Mouse (Mus musculus) forebrain, postnatal 0 days (tissue): Measurements from ENCODE around the gene Ppp1r16b. TPM values are rescaled to one million over a fixed set of nuclear protein-coding genes. Genes with fewer than 3 reads are reported as not detected.

Source experiments
- ATAC-seq: fragments of 200-750 bp; cut with Nextera tagmentation; 2 replicates; pipeline ENCODE4 v1.8.0; 2017; ENCODE audit warnings: mild to moderate bottlenecking, moderate library complexity
- DNase-seq: peaks from one replicate; pipeline ENCODE4 v3.0.0-alpha.2; 2015
- H3K27ac ChIP-seq: fragments of 300-500 bp; sonication (generic); 2 replicates; pipeline ENCODE4 v1.5.1; 2014; ENCODE audit warnings: low read depth, mild to moderate bottlenecking, antibody characterized with exemption, low read length, moderate library complexity, mixed read lengths
- H3K27me3 ChIP-seq: fragments of 300-500 bp; sonication (generic); 2 replicates; pipeline ENCODE4 v1.6.1; 2014; ENCODE audit warnings: mild to moderate bottlenecking, low read length, mixed read lengths; ENCODE audit not compliant: insufficient read depth
- H3K36me3 ChIP-seq: fragments of 300-500 bp; sonication (generic); 2 replicates; pipeline ENCODE4 v1.6.1; 2014; ENCODE audit warnings: mild to moderate bottlenecking, moderate library complexity; ENCODE audit not compliant: insufficient read depth
- H3K4me1 ChIP-seq: fragments of 300-500 bp; sonication (generic); 2 replicates; pipeline ENCODE4 v1.6.1; 2014; ENCODE audit warnings: antibody characterized with exemption; ENCODE audit not compliant: insufficient read depth
- H3K4me2 ChIP-seq: fragments of 300-500 bp; sonication (generic); 2 replicates; pipeline ENCODE4 v1.6.1; 2014; ENCODE audit warnings: low read depth, mild to moderate bottlenecking, moderate library complexity
- H3K4me3 ChIP-seq: fragments of 300-500 bp; sonication (generic); 2 replicates; pipeline ENCODE4 v1.5.1; 2014; ENCODE audit warnings: low read depth, low read length, mixed read lengths
- H3K9ac ChIP-seq: fragments of 300-500 bp; sonication (generic); 2 replicates; pipeline ENCODE4 v1.6.1; 2014; ENCODE audit warnings: mild to moderate bottlenecking
- H3K9me3 ChIP-seq: fragments of 300-500 bp; sonication (generic); 2 replicates; pipeline ENCODE4 v1.6.1; 2016; ENCODE audit warnings: low read length
- CTCF ChIP-seq: sonication (generic); IDR thresholded peaks from 2 replicates; pipeline ENCODE4 v1.5.1; 2016; ENCODE audit warnings: antibody characterized with exemption, control low read depth, low read depth
- WGBS: fragments of 180-500 bp; shearing (Covaris S2); extraction: QIAGEN DNeasy Blood & Tissue Kit; methylation state at CpG from one replicate; pipeline ENCODE4 v1.1.7; 2014; 5-methylcytosine and 5-hydroxymethylcytosine counted together
- polyA plus RNA-seq: library from polyadenylated mRNA; unstranded; fragments of >200 nt; fragmentation: Nextera tagmentation; extraction: Ambion mirVana; gene quantifications from 2 replicates; pipeline ENCODE4 v1.2.1, GENCODE M21; 2015
- total RNA-seq: library from RNA; depleted of rRNA; stranded (reverse); fragments of >200 nt; gene quantifications from 2 replicates; pipeline ENCODE4 v1.2.3, GENCODE M21; 2014; rRNA removed

The Ppp1r16b gene
- total RNA-seq = 25.2 and 27.2 TPM in 2 replicates
- 23.1 and 28.4 TPM in 2 replicates for polyA plus RNA-seq

- Histone ChIP-seq H3K4me3 (no peak within 1 kb of the TSS), H3K4me1 (peaks cover 6% of the 10 kb centered on the region), H3K27me3 (no peaks in the 10 kb centered on the region), H3K27ac (peak within 1 kb of the TSS; percentile 90; the same call in 1 of the 2 replicates), H3K4me2 (no peak within 1 kb of the TSS), H3K9ac (no peak within 1 kb of the TSS), H3K36me3 (no peaks in the 10 kb centered on the region), H3K9me3 (no peaks in the 10 kb centered on the region)
- WGBS = 68% methylated on average over 4 of the region's 4 CpGs
- no peak for TF ChIP-seq CTCF
- ATAC-seq (no peak), DNase-seq (no peak)
These were observed at the start of gene Ppp1r16b for GRCm38 (mm10) chr2:158665098-158665497. TSS of gene Ppp1r16b (plus strand) at chr2:158665398.

GRCm38 (mm10) chr2:158615702-158616101, 49.5 kb upstream of the Ppp1r16b start:
- Histone ChIP-seq H3K4me2 (peak overlapping the region; percentile 55), H3K4me3 (peak overlapping the region; percentile 43), H3K9me3 (no peaks in the 10 kb centered on the region), H3K27ac (peak overlapping the region; percentile 62; the same call in 1 of the 2 replicates), H3K36me3 (no peaks in the 10 kb centered on the region), H3K4me1 (no peaks in the 10 kb centered on the region), H3K9ac (peak overlapping the region; percentile 41), H3K27me3 (peaks cover 21% of the 10 kb centered on the region)
- ATAC-seq (no peak), DNase-seq (peak; percentile 53)
- 3% methylated on average over 13 of the region's 13 CpGs for WGBS
- TF ChIP-seq CTCF = no peak

GRCm38 (mm10) chr2:158616296-158616695, 48.9 kb upstream of the Ppp1r16b start:
- peak; percentile 75 for DNase-seq
- peak overlapping the region; percentile 55 for H3K4me2 ChIP-seq
- H3K27ac ChIP-seq = peak overlapping the region; percentile 62
- peaks cover 20% of the 10 kb centered on the region for H3K27me3 ChIP-seq
- H3K4me1 ChIP-seq = no peaks in the 10 kb centered on the region
- ATAC-seq = peak; percentile 80
- TF ChIP-seq CTCF = no peak
- WGBS = 2% methylated on average over 12 of the region's 12 CpGs
- H3K9ac ChIP-seq = peak overlapping the region; percentile 41
- H3K36me3 ChIP-seq = no peaks in the 10 kb centered on the region
- no peaks in the 10 kb centered on the region for H3K9me3 ChIP-seq
- H3K4me3 ChIP-seq = peak overlapping the region; percentile 43

GRCm38 (mm10) chr2:158616790-158617189, 48.4 kb upstream of the Ppp1r16b start:
- Histone ChIP-seq H3K27ac (peak overlapping the region; percentile 62), H3K9me3 (no peaks in the 10 kb centered on the region), H3K36me3 (no peaks in the 10 kb centered on the region), H3K9ac (no peak overlapping the region), H3K4me1 (no peaks in the 10 kb centered on the region), H3K4me3 (peak overlapping the region; percentile 43), H3K27me3 (peaks cover 20% of the 10 kb centered on the region), H3K4me2 (peak overlapping the region; percentile 55)
- DNase-seq = no peak
- 7% methylated on average over 11 of the region's 11 CpGs for WGBS
- no peak for TF ChIP-seq CTCF
- peak; percentile 30; the same call in 1 of the 2 replicates for ATAC-seq

GRCm38 (mm10) chr2:158624718-158625222, 40.4 kb upstream of the Ppp1r16b start, which contains the start of gene Actr5:
TSS of gene Actr5 (plus strand) at chr2:158624888.
- Histone ChIP-seq H3K27me3 (no peaks in the 10 kb centered on the region), H3K27ac (peak within 1 kb of the TSS; percentile 74), H3K36me3 (peaks cover 13% of the 10 kb centered on the region; the same call in 1 of the 2 replicates), H3K9me3 (no peaks in the 10 kb centered on the region), H3K9ac (peak within 1 kb of the TSS; percentile 87), H3K4me3 (peak within 1 kb of the TSS; percentile 77), H3K4me2 (peak within 1 kb of the TSS; percentile 80), H3K4me1 (peaks cover 11% of the 10 kb centered on the region; the same call in 1 of the 2 replicates)
- ATAC-seq (peak; percentile 93), DNase-seq (peak; percentile 96)
- 5% methylated on average over 39 of the region's 39 CpGs for WGBS
- TF ChIP-seq CTCF = peak; percentile 27; the same call in 1 of the 2 replicates

GRCm38 (mm10) chr2:158625231-158625630, 40.0 kb upstream of the Ppp1r16b start:
- no peaks in the 10 kb centered on the region for H3K9me3 ChIP-seq
- H3K9ac ChIP-seq = peak overlapping the region; percentile 87
- no peak for TF ChIP-seq CTCF
- peaks cover 11% of the 10 kb centered on the region; the same call in 1 of the 2 replicates for H3K4me1 ChIP-seq
- H3K27me3 ChIP-seq = no peaks in the 10 kb centered on the region
- H3K36me3 ChIP-seq = peaks cover 17% of the 10 kb centered on the region; the same call in 1 of the 2 replicates
- peak overlapping the region; percentile 74 for H3K27ac ChIP-seq
- under 1% methylated on average over 44 of the region's 44 CpGs for WGBS
- H3K4me2 ChIP-seq = peak overlapping the region; percentile 80
- peak overlapping the region; percentile 77 for H3K4me3 ChIP-seq
- DNase-seq (no peak), ATAC-seq (peak; percentile 49)

- H3K4me3 ChIP-seq = peak overlapping the region; percentile 77
- 39% methylated on average over 8 of the region's 8 CpGs for WGBS
- no peaks in the 10 kb centered on the region for H3K9me3 ChIP-seq
- peak overlapping the region; percentile 80 for H3K4me2 ChIP-seq
- no peak for ATAC-seq
- H3K27me3 ChIP-seq = no peaks in the 10 kb centered on the region
- peak overlapping the region; percentile 87 for H3K9ac ChIP-seq
- no peak overlapping the region for H3K27ac ChIP-seq
- no peak for DNase-seq
- peaks cover 19% of the 10 kb centered on the region; the same call in 1 of the 2 replicates for H3K36me3 ChIP-seq
- TF ChIP-seq CTCF = no peak
- H3K4me1 ChIP-seq = peaks cover 11% of the 10 kb centered on the region; the same call in 1 of the 2 replicates
These were observed 39.5 kb upstream of the Ppp1r16b start for GRCm38 (mm10) chr2:158625697-158626096.
